In the genomic region with DNA sequence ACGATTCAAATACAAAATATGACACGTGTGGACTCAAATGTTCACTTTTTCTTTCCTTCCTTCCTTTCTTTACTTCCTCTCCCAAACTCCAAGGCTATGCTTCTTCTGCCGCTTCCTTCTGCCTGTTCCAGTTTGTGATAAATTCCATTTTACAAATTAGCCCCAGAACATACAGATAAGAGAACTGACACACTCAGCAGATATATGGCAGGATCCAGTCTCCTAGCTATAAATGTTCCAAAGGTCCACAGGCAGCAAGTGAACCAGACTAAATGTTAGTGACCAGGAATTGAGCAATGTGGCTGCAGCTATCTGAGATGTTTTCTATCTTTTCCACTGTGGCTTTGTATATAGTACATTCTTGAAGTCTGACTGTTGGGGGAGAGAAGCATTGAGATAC, we compare ENCODE assay signal across 21 mouse cellular contexts.
DNase-seq lines count a peak whose midpoint lies in the region; ATAC-seq and TF ChIP-seq lines count a peak whose summit lies in the region.
"Had no signal": no experiment of that assay in that cellular context is flagged by ENCODE, and none has a peak within 500 bp of the region (broad histone marks: within the 10 kb centered on the region; RNA-seq: fewer than 3 reads in every experiment).

No protein-coding gene starts in this region.

- H3K4me1 ChIP-seq in liver, postnatal 0 days (ENCODE audit: insufficient read depth) = no peaks in the 10 kb centered on the region
- H3K4me1 ChIP-seq in intestine, embryonic 15.5 days (replicated peaks) = no peaks in the 10 kb centered on the region
- no peaks in the 10 kb centered on the region for H3K4me1 ChIP-seq in intestine, postnatal 0 days (replicated peaks; ENCODE audit: control insufficient read depth, insufficient read depth, low read length)
- H3K4me1 ChIP-seq: embryonic facial prominence, embryonic 13.5 days; embryonic facial prominence, embryonic 15.5 days had no signal

- no peaks in the 10 kb centered on the region for H3K9me3 ChIP-seq in liver, postnatal 0 days (ENCODE audit: low read length)
- H3K9me3 ChIP-seq in intestine, embryonic 15.5 days = no peaks in the 10 kb centered on the region
- H3K9me3 ChIP-seq in intestine, postnatal 0 days (ENCODE audit: control insufficient read depth) = no peaks in the 10 kb centered on the region
- H3K9me3 ChIP-seq: embryonic facial prominence, embryonic 13.5 days; embryonic facial prominence, embryonic 15.5 days; forebrain, embryonic 10.5 days; forebrain, embryonic 12.5 days had no signal

- H3K9ac ChIP-seq in liver, postnatal 0 days (replicated peaks) = no peak overlapping the region
- H3K9ac ChIP-seq in intestine, embryonic 15.5 days = no peak overlapping the region
- H3K9ac ChIP-seq in intestine, postnatal 0 days (ENCODE audit: low read depth, low read length) = no peak overlapping the region
- H3K9ac ChIP-seq: embryonic facial prominence, embryonic 13.5 days; embryonic facial prominence, embryonic 15.5 days; forebrain, embryonic 12.5 days had no signal

- no peaks in the 10 kb centered on the region for H3K27me3 ChIP-seq in liver, postnatal 0 days (ENCODE audit: insufficient read depth, low read length)
- H3K27me3 ChIP-seq in intestine, embryonic 15.5 days (replicated peaks) = no peaks in the 10 kb centered on the region
- H3K27me3 ChIP-seq in intestine, postnatal 0 days (replicated peaks; ENCODE audit: control insufficient read depth, insufficient read depth, low read length) = no peaks in the 10 kb centered on the region
- H3K27me3 ChIP-seq: embryonic facial prominence, embryonic 13.5 days; embryonic facial prominence, embryonic 15.5 days; forebrain, embryonic 12.5 days had no signal

- H3K4me2 ChIP-seq in liver, postnatal 0 days (ENCODE audit: low read depth, low read length) = no peak overlapping the region
- H3K4me2 ChIP-seq in intestine, embryonic 15.5 days (replicated peaks) = no peak overlapping the region
- no peak overlapping the region for H3K4me2 ChIP-seq in intestine, postnatal 0 days (replicated peaks; ENCODE audit: low read depth)
- H3K4me2 ChIP-seq: embryonic facial prominence, embryonic 13.5 days; embryonic facial prominence, embryonic 15.5 days; forebrain, embryonic 12.5 days had no signal

- TF ChIP-seq CTCF in liver, postnatal 0 days (IDR thresholded peaks at IDR 0.05; ENCODE audit: low read depth) = no peak
- no peak for TF ChIP-seq CTCF in intestine, postnatal 0 days (IDR thresholded peaks at IDR 0.05; ENCODE audit: low read depth)

- no peak overlapping the region for H3K4me3 ChIP-seq in liver, postnatal 0 days (ENCODE audit: low read depth, low read length)
- no peak overlapping the region for H3K4me3 ChIP-seq in intestine, embryonic 15.5 days (replicated peaks)
- H3K4me3 ChIP-seq in intestine, postnatal 0 days (ENCODE audit: low read depth, low read length) = no peak overlapping the region
- H3K4me3 ChIP-seq: embryonic facial prominence, embryonic 13.5 days; embryonic facial prominence, embryonic 15.5 days; forebrain, embryonic 10.5 days; forebrain, embryonic 12.5 days had no signal

- DNase-seq in liver, postnatal 0 days = no peak
- DNase-seq in liver = no peak
- DNase-seq in urinary bladder, postnatal 25 days (ENCODE audit: low spot score) = no peak
- DNase-seq: adrenal gland, adult 8-10 months; adrenal gland, postnatal 25 days; cerebellum, adult 11 months; cerebellum, adult 18-20 months; cerebellum, adult 8-10 months; cerebellum, adult 9-11 months; cerebellum, postnatal 14 days; cerebellum, postnatal 36 days; embryo, embryonic 11 days had no signal

- peaks cover 7% of the 10 kb centered on the region; the same call in 1 of the 2 replicates for H3K36me3 ChIP-seq in liver, postnatal 0 days (replicated peaks; ENCODE audit: insufficient read depth, low read length)
- H3K36me3 ChIP-seq in intestine, embryonic 15.5 days = no peaks in the 10 kb centered on the region
- peaks cover 8% of the 10 kb centered on the region for H3K36me3 ChIP-seq in intestine, postnatal 0 days (ENCODE audit: control insufficient read depth, insufficient read depth)
- H3K36me3 ChIP-seq: forebrain, embryonic 12.5 days had no signal

- H3K27ac ChIP-seq in liver, postnatal 0 days (ENCODE audit: low read depth) = no peak overlapping the region
- no peak overlapping the region for H3K27ac ChIP-seq in intestine, embryonic 15.5 days
- H3K27ac ChIP-seq in intestine, postnatal 0 days (ENCODE audit: low read depth, low read length) = no peak overlapping the region
- H3K27ac ChIP-seq: embryonic facial prominence, embryonic 13.5 days; embryonic facial prominence, embryonic 15.5 days; forebrain, embryonic 10.5 days; forebrain, embryonic 12.5 days had no signal

- 0 out of 2 replicates have a peak, but pooled peaks have one; percentile 15 for TF ChIP-seq EP300 in liver, postnatal 0 days (IDR thresholded peaks at IDR 0.05; ENCODE audit: low read depth)

- WGBS in liver, postnatal 0 days (ENCODE audit: insufficient replicate concordance) = 51% methylated on average over 3 of the region's 3 CpGs
- WGBS in intestine, embryonic 15.5 days = 59% methylated on average over 3 of the region's 3 CpGs
- 35% methylated on average over 3 of the region's 3 CpGs for WGBS in intestine, postnatal 0 days

- ATAC-seq in liver, postnatal 0 days = no peak
- peak; percentile 87 for ATAC-seq in intestine, embryonic 15.5 days
- ATAC-seq in intestine, postnatal 0 days = peak; percentile 77
- no peak for ATAC-seq in erythroid progenitor cell, adult 5-6 weeks (replicated peaks; ENCODE audit: low FRiP score, poor library complexity, severe bottlenecking)
- ATAC-seq: forebrain, embryonic 14.5 days; forebrain, embryonic 16.5 days had no signal

Comparison
In these comparisons a context has a peak if more than half of its experiments do, and no peak if none do; other contexts are left out.
1. ATAC-seq: peak in intestine, embryonic 15.5 days (single experiment) and intestine, postnatal 0 days (single experiment); none in liver, postnatal 0 days (single experiment) and erythroid progenitor cell, adult 5-6 weeks (single experiment).